23 mouse cellular contexts compared by ENCODE assay signal in the genomic region with DNA sequence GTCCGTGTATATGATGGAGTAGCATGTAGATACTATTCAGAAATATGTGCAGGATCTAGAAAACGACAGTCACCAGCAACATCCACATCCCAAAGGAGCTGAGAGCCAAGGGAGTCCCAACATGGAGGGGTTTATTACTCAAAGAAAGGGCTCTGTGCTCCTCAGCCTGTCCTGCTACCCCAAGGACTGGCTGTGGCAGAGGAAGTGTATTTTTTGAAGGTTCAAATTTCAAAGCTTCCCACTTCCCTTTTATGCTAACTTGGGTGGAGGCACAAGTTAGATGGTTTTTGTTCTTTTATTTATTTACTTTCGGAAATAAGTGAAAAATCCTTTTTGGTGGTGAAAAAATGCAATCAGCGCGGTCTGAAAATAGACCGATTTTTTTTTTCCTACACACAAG.
"Had no signal": no experiment of that assay in that cellular context is flagged by ENCODE, and none has a peak within 500 bp of the region (broad histone marks: within the 10 kb centered on the region; RNA-seq: fewer than 3 reads in every experiment).

No protein-coding gene starts in this region.

- H3K27me3 ChIP-seq: kidney, embryonic 15.5 days; limb, embryonic 13.5 days; liver, embryonic 12.5 days; liver, embryonic 15.5 days; midbrain, embryonic 12.5 days; midbrain, embryonic 15.5 days had no signal

- H3K9me3 ChIP-seq: kidney, embryonic 15.5 days; limb, embryonic 13.5 days; liver, embryonic 12.5 days; liver, embryonic 15.5 days; midbrain, embryonic 12.5 days; midbrain, embryonic 15.5 days had no signal

- DNase-seq: kidney, adult 2 months; kidney, postnatal 10 days; kidney, postnatal 36 days; layer of hippocampus, postnatal 36 days; left cerebral cortex, postnatal 4 days; liver; lung, adult 18-20 months; right cerebral cortex, adult 18-20 months; right cerebral cortex, postnatal 14 days; right cerebral cortex, postnatal 4 days; thymus, adult 2 months; thymus, postnatal 14 days had no signal

- H3K36me3 ChIP-seq: kidney, embryonic 15.5 days; limb, embryonic 13.5 days; liver, embryonic 12.5 days; liver, embryonic 15.5 days; midbrain, embryonic 12.5 days; midbrain, embryonic 15.5 days had no signal

- H3K4me3 ChIP-seq: kidney, embryonic 15.5 days; left cerebral cortex, adult 2 months; limb, embryonic 13.5 days; liver, embryonic 12.5 days; liver, embryonic 15.5 days; midbrain, embryonic 12.5 days; midbrain, embryonic 15.5 days; myocyte had no signal

- H3K4me1 ChIP-seq: kidney, embryonic 15.5 days; liver, embryonic 12.5 days; liver, embryonic 15.5 days; midbrain, embryonic 15.5 days had no signal

- H3K27ac ChIP-seq: kidney, embryonic 15.5 days; left cerebral cortex, adult 2 months; limb, embryonic 13.5 days; liver, embryonic 12.5 days; liver, embryonic 15.5 days; macrophage; midbrain, embryonic 12.5 days; midbrain, embryonic 15.5 days; stomach, postnatal 0 days had no signal

- H3K4me2 ChIP-seq: kidney, embryonic 15.5 days; limb, embryonic 13.5 days; liver, embryonic 12.5 days; liver, embryonic 15.5 days; midbrain, embryonic 12.5 days; midbrain, embryonic 15.5 days had no signal

- H3K9ac ChIP-seq: kidney, embryonic 15.5 days; limb, embryonic 13.5 days; liver, embryonic 12.5 days; liver, embryonic 15.5 days; midbrain, embryonic 12.5 days; midbrain, embryonic 15.5 days had no signal

- ATAC-seq: intestine, postnatal 0 days; liver, embryonic 12.5 days; midbrain, embryonic 15.5 days had no signal
